Comparison of ENCODE assay signal across 8 mouse cellular contexts in the genomic region with DNA sequence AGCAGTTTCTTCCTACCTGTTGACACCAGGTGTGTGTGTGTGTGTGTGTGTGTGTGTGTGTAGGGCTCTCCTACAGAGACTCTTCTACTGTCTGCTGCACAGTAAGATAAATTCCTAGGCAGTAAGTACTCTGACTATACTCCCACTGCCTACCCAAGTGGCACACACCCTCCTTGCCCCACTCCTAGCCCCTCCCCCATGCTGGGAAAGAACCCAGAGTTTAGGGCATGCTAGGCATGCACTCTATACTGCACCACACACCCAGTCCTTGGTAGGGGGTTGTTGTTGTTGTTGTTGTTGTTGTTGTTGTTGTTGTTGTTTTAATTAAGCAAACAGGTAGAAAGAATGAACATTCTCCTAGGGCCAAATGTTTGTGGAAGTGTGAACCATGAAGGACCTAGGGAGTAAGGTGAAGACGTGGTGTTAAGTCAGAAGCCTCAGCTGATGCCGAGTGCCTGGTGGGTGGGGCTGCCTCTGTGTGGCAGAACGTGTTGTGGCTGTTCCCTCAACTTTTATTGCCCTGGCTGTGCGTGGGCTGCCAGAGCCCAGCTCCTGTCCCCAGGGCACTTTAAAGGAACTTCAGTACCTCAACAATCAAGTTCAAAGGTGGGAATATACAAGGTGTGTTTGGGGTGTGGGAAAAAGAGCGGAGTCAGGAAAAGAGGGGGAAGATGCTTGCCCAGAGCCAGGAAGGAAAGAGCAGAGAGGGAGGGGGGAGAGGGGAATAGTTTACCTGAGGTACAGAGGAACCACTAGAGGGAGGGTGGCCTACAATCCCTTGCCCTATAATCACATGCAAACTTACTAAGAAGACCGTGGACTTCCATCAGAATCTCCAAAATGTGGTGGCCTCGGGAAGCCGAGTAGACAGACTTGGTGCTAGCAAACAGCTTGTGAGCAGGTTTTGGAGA.
DNase-seq lines count a peak whose midpoint lies in the region; ATAC-seq and TF ChIP-seq lines count a peak whose summit lies in the region.

No protein-coding gene starts in this region.

- no peak for TF ChIP-seq POLR2A in lung, adult 2 months (IDR thresholded peaks at IDR 0.05; ENCODE audit: borderline replicate concordance, extremely low read depth, low read depth, low read length)

- WGBS in embryonic facial prominence, embryonic 11.5 days = 59% methylated on average over 8 of the region's 8 CpGs
- WGBS in embryonic facial prominence, embryonic 10.5 days = 63% methylated on average over 8 of the region's 8 CpGs
- WGBS in lung, adult 2 months = 38% methylated on average over 8 of the region's 8 CpGs

- peak; percentile 64 for ATAC-seq in embryonic facial prominence, embryonic 11.5 days (replicated peaks; ENCODE audit: insufficient number of reproducible peaks, low FRiP score, low TSS enrichment, low read depth)

- H3K27ac ChIP-seq in embryonic facial prominence, embryonic 11.5 days (replicated peaks; ENCODE audit: low read depth, low read length) = no peak overlapping the region
- no peak overlapping the region for H3K27ac ChIP-seq in embryonic facial prominence, embryonic 10.5 days (replicated peaks)
- H3K27ac ChIP-seq in left cerebral cortex, adult 2 months = no peak overlapping the region

- H3K9me3 ChIP-seq in embryonic facial prominence, embryonic 11.5 days (replicated peaks; ENCODE audit: control insufficient read depth, low read length) = no peaks in the 10 kb centered on the region
- H3K9me3 ChIP-seq in embryonic facial prominence, embryonic 10.5 days = no peaks in the 10 kb centered on the region

- no peak for DNase-seq in embryonic facial prominence, embryonic 11.5 days (ENCODE audit: low spot score)
- no peak for DNase-seq in embryonic facial prominence, embryonic 10.5 days (ENCODE audit: low spot score)
- DNase-seq in urinary bladder, postnatal 14 days (ENCODE audit: low spot score) = peak; percentile 53
- no peak for DNase-seq in urinary bladder, postnatal 4 days (ENCODE audit: low spot score in 2 of 2)
- DNase-seq in lung, adult 2 months = peak; percentile 54
- no peak for DNase-seq in layer of hippocampus, adult 18-20 months (ENCODE audit: low spot score in 2 of 2)
- DNase-seq in left cerebral cortex, adult 2 months (ENCODE audit: extremely low spot score in 1 of 2, low spot score in 2 of 2) = no peak
- no peak for DNase-seq in thymus, adult 18-20 months

- intact Hi-C loops in left cerebral cortex, adult 2 months (cut with DNase I) = no loop called here

- TF ChIP-seq CTCF in lung, adult 2 months (IDR thresholded peaks at IDR 0.05; ENCODE audit: insufficient read depth, low read length) = no peak
- TF ChIP-seq CTCF in left cerebral cortex, adult 2 months (IDR thresholded peaks at IDR 0.05) = no peak; the same call in 1 of the 2 replicates

- H3K4me2 ChIP-seq in embryonic facial prominence, embryonic 11.5 days (ENCODE audit: low read depth, low read length) = no peak overlapping the region

- H3K4me3 ChIP-seq in embryonic facial prominence, embryonic 11.5 days (ENCODE audit: low read depth, low read length) = no peak overlapping the region
- H3K4me3 ChIP-seq in embryonic facial prominence, embryonic 10.5 days = no peak overlapping the region
- no peak overlapping the region for H3K4me3 ChIP-seq in lung, adult 2 months (replicated peaks; ENCODE audit: extremely low read depth, low read depth, low read length)
- no peak overlapping the region for H3K4me3 ChIP-seq in left cerebral cortex, adult 2 months

- H3K9ac ChIP-seq in embryonic facial prominence, embryonic 11.5 days (replicated peaks; ENCODE audit: low read length) = no peak overlapping the region

- H3K36me3 ChIP-seq in embryonic facial prominence, embryonic 11.5 days (replicated peaks; ENCODE audit: control insufficient read depth, insufficient read depth, low read depth, low read length) = no peaks in the 10 kb centered on the region
- H3K36me3 ChIP-seq in embryonic facial prominence, embryonic 10.5 days (replicated peaks) = no peaks in the 10 kb centered on the region

- H3K27me3 ChIP-seq in embryonic facial prominence, embryonic 11.5 days (ENCODE audit: control insufficient read depth, insufficient read depth, low read length) = no peaks in the 10 kb centered on the region
- no peaks in the 10 kb centered on the region for H3K27me3 ChIP-seq in embryonic facial prominence, embryonic 10.5 days (replicated peaks; ENCODE audit: low read depth, poor library complexity, severe bottlenecking)

- no peaks in the 10 kb centered on the region for H3K4me1 ChIP-seq in embryonic facial prominence, embryonic 11.5 days (ENCODE audit: control insufficient read depth, insufficient read depth, low read length)
- peaks cover 8% of the 10 kb centered on the region for H3K4me1 ChIP-seq in embryonic facial prominence, embryonic 10.5 days
- peaks cover 4% of the 10 kb centered on the region; the same call in 1 of the 2 replicates for H3K4me1 ChIP-seq in lung, adult 2 months (ENCODE audit: control insufficient read depth, insufficient read depth, low read length)

Comparison
In these comparisons a context has a peak if more than half of its experiments do, and no peak if none do; other contexts are left out.
1. DNase-seq: peak in urinary bladder, postnatal 14 days (single experiment) and lung, adult 2 months (single experiment); none in embryonic facial prominence, embryonic 11.5 days (single experiment), embryonic facial prominence, embryonic 10.5 days (single experiment), urinary bladder, postnatal 4 days (0 of 2), layer of hippocampus, adult 18-20 months (0 of 2), left cerebral cortex, adult 2 months (0 of 2) and thymus, adult 18-20 months (0 of 2).